Mouse (Mus musculus): Measurements from ENCODE around the gene Plaur.

- TF ChIP-seq CTCF (IDR thresholded peaks at IDR 0.05; ENCODE audit: insufficient read depth, low read length): peak; percentile 100
- TF ChIP-seq POLR2A (IDR thresholded peaks at IDR 0.05; ENCODE audit: borderline replicate concordance, extremely low read depth, low read depth, low read length): no peak
Observed at GRCm38 (mm10) chr7:24441785-24442184, 20.5 kb upstream of the Plaur start.

Measured in lung, adult 2 months (tissue).